ENCODE assay signal across 27 mouse cellular contexts in the genomic region with DNA sequence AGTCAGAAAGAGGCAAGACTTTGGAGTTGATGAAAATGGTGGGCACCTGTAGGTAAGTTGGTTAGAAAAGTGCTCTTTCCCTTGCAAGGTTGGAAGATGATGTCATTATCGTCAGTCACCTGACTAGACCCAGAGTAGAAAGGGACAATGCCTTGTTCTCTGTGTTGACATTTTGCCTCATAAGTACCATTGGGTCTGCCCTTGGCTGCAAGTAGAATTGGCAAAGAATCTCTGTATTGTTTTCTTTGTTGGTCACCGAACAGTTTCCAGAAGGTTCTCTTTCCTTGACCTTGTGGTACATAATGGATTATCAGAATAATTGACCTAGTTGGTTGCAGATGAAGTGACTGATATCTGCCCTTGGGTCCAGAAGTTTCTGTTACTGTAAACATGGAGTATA. TPM values are rescaled to one million over a fixed set of nuclear protein-coding genes. Genes with fewer than 3 reads are reported as not detected.
DNase-seq lines count a peak whose midpoint lies in the region; ATAC-seq and TF ChIP-seq lines count a peak whose summit lies in the region.
"Had no signal": no experiment of that assay in that cellular context is flagged by ENCODE, and none has a peak within 500 bp of the region (broad histone marks: within the 10 kb centered on the region; RNA-seq: fewer than 3 reads in every experiment).

No protein-coding gene starts in this region.

- WGBS in lung, embryonic 15.5 days, result 51% methylated on average over 2 of the region's 2 CpGs
- WGBS in lung, adult 2 months, result 26% methylated on average over 2 of the region's 2 CpGs

- no peak for DNase-seq in gastrocnemius, adult 2 months
- no peak for DNase-seq in gastrocnemius, postnatal 25 days
- DNase-seq in lung, adult 2 months, result no peak
- no peak for DNase-seq in adrenal gland, postnatal 10 days
- DNase-seq in urinary bladder, postnatal 25 days (ENCODE audit: low spot score), result no peak
- DNase-seq: adrenal gland, postnatal 14 days; cerebellum, adult 2 months; cerebellum, postnatal 14 days; forebrain, postnatal 0 days; gastrocnemius, postnatal 14 days; heart, adult 11 months; kidney, postnatal 14 days; layer of hippocampus, adult 9-11 months; liver; lung, embryonic 14.5 days; right cerebral cortex, postnatal 14 days had no signal

- ATAC-seq in lung, embryonic 15.5 days (ENCODE audit: borderline replicate concordance, extremely low read depth, low FRiP score, low TSS enrichment), result no peak
- ATAC-seq: forebrain, postnatal 0 days; intestine, embryonic 16.5 days; midbrain, embryonic 13.5 days had no signal

- H3K27me3 ChIP-seq in lung, embryonic 15.5 days, result no peaks in the 10 kb centered on the region
- H3K27me3 ChIP-seq: heart, embryonic 15.5 days; hindbrain, embryonic 12.5 days; Patski had no signal

- H3K4me3 ChIP-seq in gastrocnemius, adult 2 months, result no peak overlapping the region
- no peak overlapping the region for H3K4me3 ChIP-seq in lung, embryonic 15.5 days
- H3K4me3 ChIP-seq in lung, adult 2 months (replicated peaks; ENCODE audit: extremely low read depth, low read depth, low read length), result no peak overlapping the region
- no peak overlapping the region for H3K4me3 ChIP-seq in brown adipose tissue, adult 24 weeks (ENCODE audit: insufficient read depth, low read depth, low read length)
- H3K4me3 ChIP-seq: erythroblast, embryonic 14.5 days; heart, embryonic 15.5 days; hindbrain, embryonic 12.5 days; midbrain, embryonic 13.5 days had no signal

- no peak overlapping the region for H3K4me2 ChIP-seq in lung, embryonic 15.5 days
- H3K4me2 ChIP-seq: hindbrain, embryonic 12.5 days; lung, embryonic 14.5 days; midbrain, embryonic 13.5 days had no signal

- no peak overlapping the region for H3K9ac ChIP-seq in lung, embryonic 15.5 days
- H3K9ac ChIP-seq: forebrain, postnatal 0 days; heart, embryonic 15.5 days; hindbrain, embryonic 12.5 days; liver, embryonic 14.5 days; lung, embryonic 14.5 days; midbrain, embryonic 13.5 days had no signal

- no peak for TF ChIP-seq CTCF in gastrocnemius, adult 2 months (IDR thresholded peaks at IDR 0.05)
- TF ChIP-seq CTCF in lung, adult 2 months (IDR thresholded peaks at IDR 0.05; ENCODE audit: insufficient read depth, low read length), result no peak

- peaks cover 20% of the 10 kb centered on the region for H3K4me1 ChIP-seq in lung, embryonic 15.5 days
- peaks cover 10% of the 10 kb centered on the region for H3K4me1 ChIP-seq in lung, adult 2 months (ENCODE audit: control insufficient read depth, insufficient read depth, low read length)
- peaks cover 20% of the 10 kb centered on the region for H3K4me1 ChIP-seq in brown adipose tissue, adult 24 weeks (ENCODE audit: control insufficient read depth, insufficient read depth, insufficient read length, low read length)

- H3K9me3 ChIP-seq in lung, embryonic 15.5 days, result no peaks in the 10 kb centered on the region
- H3K9me3 ChIP-seq: heart, embryonic 15.5 days; hindbrain, embryonic 12.5 days; midbrain, embryonic 13.5 days had no signal

- intact Hi-C loops in gastrocnemius, adult 2 months (cut with DNase I), result no loop called here

- no peak for TF ChIP-seq POLR2A in lung, adult 2 months (IDR thresholded peaks at IDR 0.05; ENCODE audit: borderline replicate concordance, extremely low read depth, low read depth, low read length)

- H3K36me3 ChIP-seq in lung, embryonic 15.5 days, result no peaks in the 10 kb centered on the region
- H3K36me3 ChIP-seq: heart, embryonic 15.5 days; hindbrain, embryonic 12.5 days; midbrain, embryonic 13.5 days had no signal

- H3K27ac ChIP-seq in gastrocnemius, adult 2 months, result peak overlapping the region; percentile 96
- H3K27ac ChIP-seq in lung, embryonic 15.5 days, result 0 out of 2 replicates have a peak overlapping the region, but pooled peaks have one; percentile 39
- peak overlapping the region; percentile 80 for H3K27ac ChIP-seq in brown adipose tissue, adult 24 weeks (replicated peaks; ENCODE audit: low read depth, low read length)
- H3K27ac ChIP-seq: heart, embryonic 15.5 days; hindbrain, embryonic 12.5 days; liver, embryonic 14.5 days; midbrain, embryonic 13.5 days had no signal

RNA-seq across cellular contexts. Expression of gene Rasgrp3, which starts 27.9 kb away (rescaled TPM):
- 10 to 100 TPM; 31.2 to 52.3 TPM for total RNA-seq in gastrocnemius, adult 2 months (2021)
- total RNA-seq in gastrocnemius, postnatal 25 days (2021), result 10 to 100 TPM; 24.8 to 29.6 TPM
- 26.0 and 32.5 TPM in 2 replicates for polyA plus RNA-seq in lung, embryonic 15.5 days (2015; fragmentation: Nextera tagmentation; extraction: Ambion mirVana)
- polyA plus RNA-seq in lung, adult 2 months (2012; rRNA removed), result 14.5 and 27.0 TPM in 2 replicates
- 5.4 and 7.1 TPM in 2 replicates for polyA plus RNA-seq in brown adipose tissue, adult 24 weeks (2012; ENCODE audit: insufficient read depth, insufficient read length, missing spikeins)
- 10 to 100 TPM; 26.3 to 38.6 TPM for total RNA-seq in adrenal gland, postnatal 10 days (2021)
- total RNA-seq: megakaryocyte-erythroid progenitor cell, adult 5-6 weeks; MEL had no signal
- polyA plus RNA-seq: erythroblast, embryonic 14.5 days had no signal

Comparison
In these comparisons a context has a peak if more than half of its experiments do, and no peak if none do; other contexts are left out.
1. H3K27ac ChIP-seq: peak in every context shown above with its lines; median percentile 96 in gastrocnemius, adult 2 months; 80 in brown adipose tissue, adult 24 weeks; 39 in lung, embryonic 15.5 days.